Mouse (Mus musculus): ENCODE measurements around the gene Flna. TPM values are rescaled to one million over a fixed set of nuclear protein-coding genes. Genes with fewer than 3 reads are reported as not detected.
"Not testable (repeated sequence)": the region's sequence is repeated elsewhere in the genome, so short reads cannot be mapped to it uniquely, and the experiment has no call there.

The Flna gene
- polyA plus RNA-seq, 1 experiment: 125 TPM

GRCm38 (mm10) chrX:74240332-74240731 lies 9.3 kb downstream of the Flna start:
- no peak for DNase-seq
- Histone ChIP-seq H3K27ac (ENCODE audit: insufficient read depth, low read depth, low read length) (no peak overlapping the region), H3K36me3 (ENCODE audit: control insufficient read depth, insufficient read depth, low read length) (no peaks in the 10 kb centered on the region), H3K4me1 (ENCODE audit: control insufficient read depth, insufficient read depth, low read length) (no peaks in the 10 kb centered on the region), H3K4me3 (ENCODE audit: insufficient read depth, low read depth, low read length) (no peak overlapping the region), H3K27me3 (replicated peaks; ENCODE audit: control insufficient read depth, insufficient read depth, low read length) (no peaks in the 10 kb centered on the region)
- 96% methylated on average over 4 of the region's 4 CpGs for WGBS
- TF ChIP-seq CTCF (conservative IDR thresholded peaks at IDR 0.05; ENCODE audit: insufficient read depth, insufficient read length, low read depth, low read length) (no peak), POLR2A (IDR thresholded peaks at IDR 0.05; ENCODE audit: low read depth, low read length) (no peak)

- H3K27ac ChIP-seq (ENCODE audit: insufficient read depth, low read depth, low read length): no peak overlapping the region
- H3K27me3 ChIP-seq (replicated peaks; ENCODE audit: control insufficient read depth, insufficient read depth, low read length): no peaks in the 10 kb centered on the region
- TF ChIP-seq POLR2A (IDR thresholded peaks at IDR 0.05; ENCODE audit: low read depth, low read length) (no peak), CTCF (conservative IDR thresholded peaks at IDR 0.05; ENCODE audit: insufficient read depth, insufficient read length, low read depth, low read length) (no peak)
- no peak overlapping the region for H3K4me3 ChIP-seq (ENCODE audit: insufficient read depth, low read depth, low read length)
- no peaks in the 10 kb centered on the region for H3K4me1 ChIP-seq (ENCODE audit: control insufficient read depth, insufficient read depth, low read length)
- WGBS: 88% methylated on average over 5 of the region's 5 CpGs
- no peaks in the 10 kb centered on the region for H3K36me3 ChIP-seq (ENCODE audit: control insufficient read depth, insufficient read depth, low read length)
- DNase-seq: no peak
Measured at GRCm38 (mm10) chrX:74233196-74233595, 16.4 kb downstream of the Flna start.

- H3K4me1 ChIP-seq (ENCODE audit: control insufficient read depth, insufficient read depth, low read length): no peaks in the 10 kb centered on the region
- no peaks in the 10 kb centered on the region for H3K27me3 ChIP-seq (replicated peaks; ENCODE audit: control insufficient read depth, insufficient read depth, low read length)
- no peak for TF ChIP-seq CTCF (conservative IDR thresholded peaks at IDR 0.05; ENCODE audit: insufficient read depth, insufficient read length, low read depth, low read length)
- TF ChIP-seq POLR2A (IDR thresholded peaks at IDR 0.05; ENCODE audit: low read depth, low read length): no peak
- H3K4me3 ChIP-seq (ENCODE audit: insufficient read depth, low read depth, low read length): no peak overlapping the region
- H3K36me3 ChIP-seq (ENCODE audit: control insufficient read depth, insufficient read depth, low read length): no peaks in the 10 kb centered on the region
- 56% methylated on average over 1 of the region's 1 CpGs for WGBS
- no peak overlapping the region for H3K27ac ChIP-seq (ENCODE audit: insufficient read depth, low read depth, low read length)
- no peak for DNase-seq
Measured at GRCm38 (mm10) chrX:74230038-74230437, 19.6 kb downstream of the Flna start.

- H3K27me3 ChIP-seq (replicated peaks; ENCODE audit: control insufficient read depth, insufficient read depth, low read length); H3K36me3 ChIP-seq (ENCODE audit: control insufficient read depth, insufficient read depth, low read length); DNase-seq; H3K27ac ChIP-seq (ENCODE audit: insufficient read depth, low read depth, low read length); H3K4me3 ChIP-seq (ENCODE audit: insufficient read depth, low read depth, low read length); H3K4me1 ChIP-seq (ENCODE audit: control insufficient read depth, insufficient read depth, low read length): not testable (repeated sequence)
- 36% methylated on average over 1 of the region's 1 CpGs for WGBS
Measured at GRCm38 (mm10) chrX:74220099-74220498, 29.5 kb downstream of the Flna start.

GRCm38 (mm10) chrX:74219449-74219848 lies 30.2 kb downstream of the Flna start:
- Histone ChIP-seq H3K4me1 (ENCODE audit: control insufficient read depth, insufficient read depth, low read length) (no peaks in the 10 kb centered on the region), H3K27me3 (replicated peaks; ENCODE audit: control insufficient read depth, insufficient read depth, low read length) (no peaks in the 10 kb centered on the region), H3K36me3 (ENCODE audit: control insufficient read depth, insufficient read depth, low read length) (no peaks in the 10 kb centered on the region), H3K27ac (ENCODE audit: insufficient read depth, low read depth, low read length) (no peak overlapping the region), H3K4me3 (ENCODE audit: insufficient read depth, low read depth, low read length) (no peak overlapping the region)
- no peak for TF ChIP-seq CTCF (conservative IDR thresholded peaks at IDR 0.05; ENCODE audit: insufficient read depth, insufficient read length, low read depth, low read length)
- no peak for TF ChIP-seq POLR2A (IDR thresholded peaks at IDR 0.05; ENCODE audit: low read depth, low read length)
- DNase-seq: no peak
- WGBS: 43% methylated on average over 13 of the region's 13 CpGs

GRCm38 (mm10) chrX:74218496-74218895 lies 31.1 kb downstream of the Flna start:
- 83% methylated on average over 4 of the region's 4 CpGs for WGBS
- Histone ChIP-seq H3K4me3 (ENCODE audit: insufficient read depth, low read depth, low read length) (no peak overlapping the region), H3K27me3 (replicated peaks; ENCODE audit: control insufficient read depth, insufficient read depth, low read length) (no peaks in the 10 kb centered on the region), H3K36me3 (ENCODE audit: control insufficient read depth, insufficient read depth, low read length) (no peaks in the 10 kb centered on the region), H3K27ac (ENCODE audit: insufficient read depth, low read depth, low read length) (no peak overlapping the region), H3K4me1 (ENCODE audit: control insufficient read depth, insufficient read depth, low read length) (no peaks in the 10 kb centered on the region)
- DNase-seq: no peak
- TF ChIP-seq POLR2A (IDR thresholded peaks at IDR 0.05; ENCODE audit: low read depth, low read length): no peak
- TF ChIP-seq CTCF (conservative IDR thresholded peaks at IDR 0.05; ENCODE audit: insufficient read depth, insufficient read length, low read depth, low read length): no peak

- 86% methylated on average over 2 of the region's 2 CpGs for WGBS
- no peak for DNase-seq
- H3K27me3 ChIP-seq (replicated peaks; ENCODE audit: control insufficient read depth, insufficient read depth, low read length): no peaks in the 10 kb centered on the region
- H3K27ac ChIP-seq (ENCODE audit: insufficient read depth, low read depth, low read length): no peak overlapping the region
- no peaks in the 10 kb centered on the region for H3K4me1 ChIP-seq (ENCODE audit: control insufficient read depth, insufficient read depth, low read length)
- no peak for TF ChIP-seq POLR2A (IDR thresholded peaks at IDR 0.05; ENCODE audit: low read depth, low read length)
- no peak for TF ChIP-seq CTCF (conservative IDR thresholded peaks at IDR 0.05; ENCODE audit: insufficient read depth, insufficient read length, low read depth, low read length)
- no peak overlapping the region for H3K4me3 ChIP-seq (ENCODE audit: insufficient read depth, low read depth, low read length)
- no peaks in the 10 kb centered on the region for H3K36me3 ChIP-seq (ENCODE audit: control insufficient read depth, insufficient read depth, low read length)
Measured at GRCm38 (mm10) chrX:74203556-74203955, 46.1 kb downstream of the Flna start.

- H3K4me1 ChIP-seq (ENCODE audit: control insufficient read depth, insufficient read depth, low read length): no peaks in the 10 kb centered on the region
- no peak within 1 kb of the TSS for H3K4me3 ChIP-seq (ENCODE audit: insufficient read depth, low read depth, low read length)
- H3K27ac ChIP-seq (ENCODE audit: insufficient read depth, low read depth, low read length): no peak within 1 kb of the TSS
- DNase-seq: no peak
- no peak for TF ChIP-seq POLR2A (IDR thresholded peaks at IDR 0.05; ENCODE audit: low read depth, low read length)
- no peak for TF ChIP-seq CTCF (conservative IDR thresholded peaks at IDR 0.05; ENCODE audit: insufficient read depth, insufficient read length, low read depth, low read length)
- no peaks in the 10 kb centered on the region for H3K27me3 ChIP-seq (replicated peaks; ENCODE audit: control insufficient read depth, insufficient read depth, low read length)
- H3K36me3 ChIP-seq (ENCODE audit: control insufficient read depth, insufficient read depth, low read length): no peaks in the 10 kb centered on the region
- WGBS: 93% methylated on average over 17 of the region's 17 CpGs
Measured at GRCm38 (mm10) chrX:74176959-74177358, 72.7 kb downstream of the Flna start, which contains the start of gene Tktl1. Gene Tktl1, plus strand, starts transcription at chrX:74177259.

Other genes starting within 250 kb of the Flna start
- gene Irak1, start 225.9 kb downstream of the Flna start, polyA plus RNA-seq (2012; rRNA removed): 91.7 and 131 TPM in 2 replicates
- not detected in 2 replicates for gene Opn1mw, start 122.4 kb downstream of the Flna start, polyA plus RNA-seq (2012; rRNA removed)
- gene Mecp2, start 114.5 kb downstream of the Flna start, polyA plus RNA-seq (2012; rRNA removed): 6.8 and 7.0 TPM in 2 replicates
- gene Tex28, start 82.0 kb downstream of the Flna start, polyA plus RNA-seq (2012; rRNA removed): not detected in 2 replicates
- not detected in 2 replicates for gene Tktl1, start 72.6 kb downstream of the Flna start, polyA plus RNA-seq (2012; rRNA removed)
- 41.1 and 45.2 TPM in 2 replicates for gene Emd, start 4.9 kb upstream of the Flna start, polyA plus RNA-seq (2012; rRNA removed)
- 1,301 and 1,460 TPM in 2 replicates for gene Rpl10, start 21.0 kb upstream of the Flna start, polyA plus RNA-seq (2012; rRNA removed)
- gene Taz, start 32.1 kb upstream of the Flna start, polyA plus RNA-seq (2012; rRNA removed): 79.6 and 104 TPM in 2 replicates
- 26.0 and 26.1 TPM in 2 replicates for gene Dnase1l1, start 32.5 kb upstream of the Flna start, polyA plus RNA-seq (2012; rRNA removed)
- 382 and 458 TPM in 2 replicates for gene Atp6ap1, start 47.3 kb upstream of the Flna start, polyA plus RNA-seq (2012; rRNA removed)
- 120 and 150 TPM in 2 replicates for gene Gdi1, start 55.2 kb upstream of the Flna start, polyA plus RNA-seq (2012; rRNA removed)
- 13.1 and 17.7 TPM in 2 replicates for gene Fam50a, start 63.2 kb upstream of the Flna start, polyA plus RNA-seq (2012; rRNA removed)
- 5.8 and 7.3 TPM in 2 replicates for gene Plxna3, start 79.2 kb upstream of the Flna start, polyA plus RNA-seq (2012; rRNA removed)
- gene Lage3, start 103.8 kb upstream of the Flna start, polyA plus RNA-seq (2012; rRNA removed): 78.3 and 81.7 TPM in 2 replicates
- 43.3 and 50.4 TPM in 2 replicates for gene Ubl4a, start 123.4 kb upstream of the Flna start, polyA plus RNA-seq (2012; rRNA removed)
- 13.9 and 17.4 TPM in 2 replicates for gene Slc10a3, start 123.5 kb upstream of the Flna start, polyA plus RNA-seq (2012; rRNA removed)
- 47.1 and 53.5 TPM in 2 replicates for gene Fam3a, start 143.5 kb upstream of the Flna start, polyA plus RNA-seq (2012; rRNA removed)
- gene Ikbkg, start 143.5 kb upstream of the Flna start, polyA plus RNA-seq (2012; rRNA removed): 10.7 and 11.2 TPM in 2 replicates
- 34.1 and 34.8 TPM in 2 replicates for gene G6pdx, start 179.4 kb upstream of the Flna start, polyA plus RNA-seq (2012; rRNA removed)
- not detected in 2 replicates for gene Gm6880, start 231.6 kb upstream of the Flna start, polyA plus RNA-seq (2012; rRNA removed)